Mouse (Mus musculus): ENCODE data around the gene Ppp1r15b.

- TF ChIP-seq HCFC1 (IDR thresholded peaks at IDR 0.05; ENCODE audit: borderline replicate concordance, insufficient read depth, low read length) (no peak), ZC3H11A (IDR thresholded peaks at IDR 0.05; ENCODE audit: borderline replicate concordance, low read depth, low read length) (no peak)
Observed at GRCm38 (mm10) chr1:133131936-133132335, 993 bp downstream of the Ppp1r15b start.
